Mouse (Mus musculus) lung, postnatal 14 days (tissue): ENCODE data around the gene Adprm.
"Not testable (repeated sequence)": the region's sequence is repeated elsewhere in the genome, so short reads cannot be mapped to it uniquely, and the experiment has no call there.

Experiments used
- DNase-seq: peaks from one replicate; pipeline ENCODE4 v3.0.0; 2021

The Adprm gene

DNA sequence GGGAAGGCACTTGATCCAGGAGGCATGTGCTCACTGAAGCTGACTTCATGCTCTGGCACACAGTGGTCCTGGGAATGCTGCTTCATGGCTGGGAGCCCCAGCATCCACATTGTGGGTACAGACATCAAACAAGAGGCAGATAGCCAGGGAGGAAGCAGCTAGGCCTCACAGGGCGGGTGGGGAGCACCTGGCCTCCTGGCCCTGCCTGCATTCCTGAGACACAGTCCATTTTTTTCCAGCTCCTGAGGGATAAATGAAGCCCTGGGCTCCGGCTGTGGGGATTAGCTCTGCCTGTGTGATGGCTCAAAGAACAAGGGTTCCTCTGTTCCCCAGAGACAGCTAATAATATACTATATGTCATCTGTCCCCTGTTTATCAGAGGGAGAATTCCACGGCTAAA, 22.6 kb upstream of the Adprm start:
- no peak for DNase-seq

DNA sequence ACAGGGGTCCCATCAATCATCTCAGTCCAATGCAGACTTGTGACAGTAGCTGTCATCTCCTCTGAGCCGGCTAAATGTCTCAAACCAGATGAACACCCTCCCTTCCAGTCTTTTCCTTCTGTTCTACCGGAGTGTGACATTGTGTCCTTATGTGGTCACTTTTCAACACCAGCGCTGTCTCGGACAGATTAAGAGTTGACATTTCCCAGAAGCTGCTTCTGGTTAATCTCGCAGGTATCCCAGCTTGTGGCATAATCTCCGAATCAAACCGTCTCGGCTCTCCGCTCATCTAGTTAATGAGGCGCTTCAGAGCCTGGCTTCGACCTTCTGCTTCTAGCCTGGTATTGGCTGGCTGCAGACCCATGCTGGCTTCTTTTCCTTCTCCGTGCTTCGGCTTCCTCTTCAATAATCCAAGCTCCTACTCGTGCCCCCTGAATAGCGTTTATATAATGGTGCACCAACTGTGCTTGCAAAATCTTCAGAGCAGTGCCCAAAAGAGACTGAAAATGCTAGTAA, 20.3 kb upstream of the Adprm start:
- no peak for DNase-seq

DNA sequence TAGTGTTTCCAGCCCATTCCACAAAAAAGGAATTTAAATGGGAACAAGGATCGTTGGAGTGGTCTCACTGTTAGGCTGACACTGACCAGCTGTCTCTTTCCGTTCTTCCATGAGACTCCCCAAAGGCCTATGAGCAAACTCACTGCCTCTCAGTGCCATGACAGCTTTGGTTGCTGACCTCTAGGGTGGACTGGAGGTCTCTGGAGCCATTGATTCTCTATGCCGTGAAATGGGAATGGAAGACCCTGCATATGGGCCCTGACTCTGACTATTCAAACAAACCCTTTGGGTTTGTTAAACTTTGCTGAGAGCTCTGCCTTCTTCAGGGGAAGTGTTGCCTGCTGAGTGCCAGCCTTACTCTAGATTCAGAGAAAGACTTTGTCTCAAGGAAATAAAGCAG, 15.3 kb upstream of the Adprm start:
- DNase-seq: no peak

DNA sequence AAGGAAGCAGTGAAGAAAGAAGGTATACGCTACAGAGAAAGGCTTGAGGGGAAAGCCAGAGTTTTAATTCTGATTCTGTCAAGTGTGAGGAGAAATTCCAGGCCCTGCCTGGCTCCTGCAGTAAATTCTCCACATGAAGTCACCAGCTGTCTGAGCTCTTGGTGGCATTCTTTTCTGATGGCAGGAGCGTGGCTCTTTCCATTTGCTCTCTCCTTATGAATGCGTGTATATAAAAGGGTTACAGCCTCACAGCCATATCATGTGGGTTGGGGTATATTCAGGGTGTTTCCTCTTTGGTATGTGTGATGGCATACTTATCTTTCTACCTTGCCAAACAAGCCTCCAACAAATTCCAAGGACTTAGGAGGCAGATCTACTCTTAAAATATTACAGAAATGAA, 10.3 kb upstream of the Adprm start:
- no peak for DNase-seq

DNA sequence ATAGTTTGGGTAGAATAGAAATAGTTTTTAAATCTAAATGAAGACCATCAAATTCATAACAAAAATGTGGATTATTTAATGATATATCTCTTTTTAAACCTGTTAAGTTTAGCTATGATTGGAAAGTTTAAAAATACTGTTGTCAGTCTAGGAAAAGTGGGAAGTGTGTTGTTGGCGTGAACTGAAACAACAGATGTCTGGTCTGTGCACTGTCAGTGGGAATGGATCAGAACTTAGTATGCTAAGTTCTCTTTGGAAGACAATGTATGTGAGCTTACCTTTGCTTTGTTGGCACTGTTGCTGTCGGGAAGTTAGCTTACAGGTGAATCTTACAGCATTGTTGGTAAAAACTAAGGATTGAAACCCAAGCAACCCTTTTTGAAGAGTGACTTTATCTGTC, 8.9 kb upstream of the Adprm start:
- no peak for DNase-seq

DNA sequence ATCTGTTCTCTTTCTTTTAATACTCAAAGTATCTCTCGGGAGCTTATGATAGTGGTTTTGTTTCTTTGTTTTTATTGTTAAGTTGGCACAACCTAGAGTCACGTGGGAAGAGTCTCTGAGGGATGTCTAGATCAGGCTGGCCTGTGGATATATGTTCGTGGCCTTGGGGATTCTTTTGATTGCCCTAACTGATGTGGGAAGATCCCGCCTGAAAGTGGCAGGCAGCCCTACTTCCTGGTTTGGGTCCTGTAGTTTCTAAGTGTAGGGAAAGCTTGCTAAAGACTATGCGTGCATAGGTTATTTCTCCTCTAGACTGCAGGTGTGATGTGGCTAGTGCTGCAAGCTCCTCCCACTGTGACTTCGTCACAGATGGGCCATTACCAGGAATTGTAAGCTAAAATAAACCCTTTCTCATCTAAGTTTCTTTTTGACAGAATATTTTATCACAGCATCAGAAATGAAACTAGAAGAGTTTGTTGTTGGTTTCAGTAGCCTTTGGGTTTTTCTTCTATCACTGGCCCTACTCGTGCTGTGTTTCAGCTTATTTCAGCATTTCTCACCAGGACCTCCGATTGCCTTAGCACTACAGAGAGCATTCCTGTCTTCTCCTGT, 2.5 kb upstream of the Adprm start:
- no peak for DNase-seq

DNA sequence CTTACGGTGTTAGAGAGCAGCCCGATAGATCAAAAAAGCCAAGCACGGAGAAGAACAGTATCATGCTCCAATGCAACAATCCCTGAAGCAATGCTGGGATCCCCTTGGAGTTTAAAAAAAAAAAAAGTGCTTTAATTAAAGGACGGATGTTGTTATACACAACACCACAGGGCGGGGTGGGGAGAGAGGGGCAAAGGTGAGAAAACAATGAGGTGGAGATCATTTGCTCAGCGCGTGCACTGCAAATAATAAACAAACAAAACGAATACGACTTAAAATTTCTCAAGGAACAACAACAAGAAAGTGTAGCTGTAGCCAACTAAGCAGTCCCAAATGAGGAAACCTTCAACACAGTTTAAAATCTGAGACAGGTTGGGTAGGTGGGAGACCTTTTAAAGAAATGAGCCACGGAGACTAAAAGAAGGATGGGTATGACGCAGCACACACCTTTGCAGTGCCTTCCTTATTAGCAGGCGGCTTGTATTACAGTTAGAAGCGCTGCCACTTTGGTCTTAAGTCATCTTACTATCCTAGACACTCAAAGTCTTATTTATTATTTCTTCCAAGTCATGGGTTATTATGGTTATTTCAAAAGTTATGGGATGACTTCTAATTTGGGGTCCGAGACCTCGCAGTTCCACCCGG, 596 bp downstream of the Adprm start:
- DNase-seq: no peak

DNA sequence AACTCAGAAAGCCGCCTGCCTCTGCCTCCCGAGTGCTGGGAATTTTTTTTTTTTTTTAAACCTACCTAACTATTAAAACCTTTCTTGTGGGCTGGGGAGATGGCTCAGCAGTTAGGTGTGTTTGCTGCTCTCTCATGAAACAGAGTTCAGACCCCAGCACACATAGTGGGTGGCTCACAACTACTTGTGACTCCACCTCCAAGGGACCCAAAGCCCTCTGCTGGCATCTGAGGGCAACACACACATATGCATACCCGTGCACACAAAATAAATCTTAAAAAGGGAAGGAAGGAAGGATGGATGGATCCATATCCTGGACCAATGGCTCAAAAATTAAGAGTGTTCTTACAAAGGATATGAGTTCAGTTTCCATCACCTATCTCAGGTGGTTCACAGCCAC, 3.1 kb downstream of the Adprm start:
- DNase-seq: no peak

DNA sequence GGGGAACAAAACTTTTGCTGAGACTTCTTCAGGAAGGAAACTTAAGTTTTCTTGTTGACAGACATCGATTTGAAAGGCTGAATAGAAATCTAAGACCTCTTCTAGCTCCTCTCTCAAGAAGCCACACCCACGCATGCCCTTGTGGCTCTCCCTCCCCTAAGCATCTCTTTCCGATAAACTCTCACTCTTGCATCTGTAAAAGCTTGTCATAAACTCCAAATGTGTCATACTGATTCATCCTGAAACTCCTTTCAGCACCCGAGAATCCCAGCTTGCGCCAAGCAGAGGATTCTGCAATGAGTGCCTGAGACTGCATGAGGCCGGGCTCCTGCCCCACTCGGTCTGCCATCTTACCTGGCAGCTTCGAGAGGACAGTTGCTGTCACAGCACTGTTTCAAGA, 3.9 kb downstream of the Adprm start:
- DNase-seq: no peak

DNA sequence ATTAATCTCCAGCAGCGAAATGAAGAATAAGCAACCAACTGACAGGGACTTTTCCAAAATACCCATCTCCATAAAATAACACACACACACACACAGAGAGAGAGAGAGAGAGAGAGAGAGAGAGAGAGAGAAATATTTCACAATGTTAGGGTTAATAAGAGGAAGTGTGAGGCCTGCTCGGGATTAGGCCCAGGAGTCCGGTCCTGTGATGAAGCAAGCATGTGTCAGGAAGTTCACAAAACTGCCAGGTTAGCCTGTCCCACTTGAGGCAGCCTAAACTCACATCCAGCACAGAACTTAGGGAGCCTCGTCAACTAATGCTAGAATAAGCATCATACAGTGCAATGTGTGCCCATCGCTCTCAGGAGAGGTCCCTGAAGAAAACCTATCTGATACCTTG, 5.2 kb downstream of the Adprm start:
- no peak for DNase-seq

DNA sequence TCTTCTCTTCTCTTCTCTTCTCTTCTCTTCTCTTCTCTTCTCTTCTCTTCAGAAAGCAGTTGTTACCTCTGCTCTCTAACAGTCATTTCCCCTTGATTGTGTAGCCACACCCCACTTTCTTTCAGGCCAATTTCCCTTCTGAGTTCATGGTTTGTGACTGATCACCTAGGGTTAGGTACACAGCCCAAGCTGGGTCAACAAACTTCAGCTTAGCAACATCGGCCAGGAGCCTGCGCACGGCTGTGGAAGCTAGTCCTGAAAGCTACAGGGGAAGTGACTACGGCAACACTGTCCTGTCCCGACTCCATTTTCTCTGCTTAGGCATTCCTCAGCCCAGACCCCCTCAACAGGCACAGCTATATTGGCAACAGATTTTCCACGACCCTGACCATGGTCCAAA, 7.4 kb downstream of the Adprm start:
- no peak for DNase-seq

DNA sequence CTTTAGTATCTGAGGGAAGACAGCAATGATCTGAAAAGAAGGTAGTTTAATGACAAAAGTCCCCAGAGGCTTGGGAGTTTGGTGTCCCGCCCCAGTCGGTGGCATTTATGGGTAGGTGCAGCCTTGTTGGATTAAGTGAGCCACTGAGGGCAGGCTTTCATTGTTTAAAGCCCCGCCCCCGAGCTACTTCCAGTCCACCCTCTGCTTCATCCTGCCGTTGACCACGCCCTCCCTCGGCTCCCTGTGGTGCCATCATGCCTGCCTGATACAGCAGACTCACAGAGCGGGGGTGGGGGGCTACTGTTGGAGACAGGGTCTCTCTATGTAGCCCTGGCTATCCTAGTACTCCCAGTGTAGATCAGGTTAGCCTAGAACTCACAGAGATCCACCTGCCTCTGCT, 9.4 kb downstream of the Adprm start:
- DNase-seq: no peak

DNA sequence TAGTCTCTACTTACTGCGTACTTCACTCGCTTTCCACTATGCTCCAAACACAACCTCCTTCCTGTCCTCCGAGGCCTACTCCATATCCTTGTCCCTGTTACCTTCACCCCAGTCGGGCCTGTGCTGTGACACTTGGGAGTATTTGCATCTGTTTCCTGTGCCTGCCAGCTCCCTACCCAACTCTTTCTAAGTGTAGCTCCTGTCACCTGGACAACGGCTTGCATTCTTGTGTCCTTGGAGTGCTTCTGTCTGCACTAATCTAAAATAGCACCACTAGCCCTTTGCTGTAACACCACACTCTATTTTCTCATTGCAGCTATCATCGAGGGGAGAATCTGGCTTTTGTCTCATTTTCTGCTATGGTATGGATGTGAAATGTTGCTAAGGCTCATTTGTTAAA, 11.9 kb downstream of the Adprm start:
- DNase-seq: no peak

DNA sequence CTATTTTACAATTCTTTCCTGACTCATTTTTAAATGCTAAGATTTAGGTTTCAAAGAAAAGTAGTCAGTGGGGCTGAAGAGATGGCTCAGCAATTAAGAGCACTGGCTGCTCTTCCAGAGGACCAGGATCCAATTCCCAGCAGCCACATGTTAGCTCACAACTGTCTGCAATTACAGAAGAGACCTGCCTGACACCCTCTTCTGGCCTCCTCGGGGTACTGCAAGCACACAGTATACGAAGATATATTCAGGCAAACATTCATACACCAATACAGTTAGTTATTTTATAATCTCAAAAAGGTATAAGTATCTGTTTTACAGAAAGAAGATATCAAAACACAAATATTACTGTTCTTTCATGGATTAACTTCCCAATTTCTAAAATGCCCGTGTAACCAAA, 12.6 kb downstream of the Adprm start:
- DNase-seq: no peak

DNA sequence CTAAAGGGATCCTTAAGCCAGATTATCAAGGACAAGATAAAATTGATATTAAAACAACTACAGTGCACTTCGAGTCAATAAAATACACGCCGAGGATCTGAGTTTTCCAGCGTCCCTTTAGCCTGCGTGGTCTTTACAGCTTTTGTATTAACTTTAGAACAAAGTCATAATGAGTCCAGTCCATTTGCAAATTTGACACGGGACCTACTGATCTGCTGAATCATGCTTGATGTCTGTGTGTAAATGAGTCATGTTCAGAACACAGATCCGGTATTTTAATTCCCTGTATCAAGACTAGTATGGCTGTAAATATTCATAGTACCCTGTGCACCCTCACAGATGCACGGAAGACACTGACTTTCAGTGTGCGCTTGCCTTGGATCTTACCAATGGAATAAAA, 15.5 kb downstream of the Adprm start:
- DNase-seq: no peak

DNA sequence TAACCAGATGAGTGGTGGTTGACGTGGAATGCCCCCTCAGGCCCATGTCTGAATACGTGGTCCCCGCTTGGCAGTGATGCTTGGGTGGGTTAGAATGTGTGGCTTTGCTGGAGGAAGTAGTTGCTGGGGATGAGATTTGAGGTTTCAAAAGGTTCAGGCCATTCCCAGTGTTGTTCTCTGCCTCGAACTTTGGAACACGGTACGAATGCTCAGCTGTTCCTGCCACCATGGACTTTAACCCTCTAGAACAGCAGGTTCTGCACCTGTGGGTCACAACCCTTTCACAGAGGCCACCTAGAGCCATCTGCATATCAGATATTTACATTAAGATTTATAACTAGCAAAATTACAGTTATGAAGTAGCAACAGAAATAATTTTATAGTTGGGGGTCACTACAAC, 16.2 kb downstream of the Adprm start:
- DNase-seq: no peak

DNA sequence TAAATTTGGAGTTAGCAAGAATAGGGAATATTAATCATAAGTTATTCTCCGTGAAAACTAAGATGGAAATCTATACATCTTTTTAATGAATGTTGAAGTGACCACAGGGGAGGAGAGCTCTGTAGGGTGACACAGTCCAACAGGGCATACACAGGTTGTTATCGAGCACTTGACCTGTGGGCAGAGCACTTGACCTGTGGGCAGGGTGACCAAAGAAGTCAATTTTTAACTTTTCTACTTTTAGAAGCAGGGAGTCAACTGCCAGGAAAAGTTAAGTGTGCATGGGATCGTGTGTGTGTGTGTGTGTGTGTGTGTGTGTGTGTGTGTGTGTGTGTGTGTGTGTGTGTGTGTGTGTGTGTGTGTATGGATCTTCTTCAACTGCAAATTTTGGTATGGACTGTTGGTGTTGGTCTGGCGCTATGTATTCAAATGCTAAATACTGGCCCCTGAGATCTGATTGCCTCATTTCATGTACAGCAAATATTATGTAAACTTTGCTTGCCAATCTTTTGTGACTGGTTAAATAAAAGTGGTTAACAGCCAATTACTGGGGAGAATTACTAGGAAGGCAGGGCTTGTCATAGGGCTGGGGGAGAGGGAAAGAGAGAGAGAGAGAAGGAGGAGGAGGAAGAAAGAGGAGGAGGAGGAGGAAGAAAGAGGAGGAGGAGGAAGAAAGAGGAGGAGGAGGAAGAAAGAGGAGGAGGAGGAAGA, 17.5 kb downstream of the Adprm start:
- DNase-seq: peak; percentile 26

DNA sequence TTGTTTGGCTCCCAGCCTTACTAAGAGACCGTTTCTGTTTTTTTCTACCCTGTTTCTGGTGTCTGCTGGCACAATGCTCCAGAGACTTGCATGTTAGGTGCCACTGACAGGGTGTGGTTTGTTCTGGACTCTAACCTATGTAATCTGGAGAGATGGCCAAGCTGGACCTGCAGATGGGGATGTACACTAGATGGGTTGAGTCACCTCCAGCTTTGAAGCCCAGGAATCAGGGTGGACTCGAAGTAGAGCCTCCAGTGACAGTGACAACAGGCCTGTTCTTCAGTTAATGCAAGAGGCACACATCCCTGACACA, 20.8 kb downstream of the Adprm start:
- DNase-seq: no peak

DNA sequence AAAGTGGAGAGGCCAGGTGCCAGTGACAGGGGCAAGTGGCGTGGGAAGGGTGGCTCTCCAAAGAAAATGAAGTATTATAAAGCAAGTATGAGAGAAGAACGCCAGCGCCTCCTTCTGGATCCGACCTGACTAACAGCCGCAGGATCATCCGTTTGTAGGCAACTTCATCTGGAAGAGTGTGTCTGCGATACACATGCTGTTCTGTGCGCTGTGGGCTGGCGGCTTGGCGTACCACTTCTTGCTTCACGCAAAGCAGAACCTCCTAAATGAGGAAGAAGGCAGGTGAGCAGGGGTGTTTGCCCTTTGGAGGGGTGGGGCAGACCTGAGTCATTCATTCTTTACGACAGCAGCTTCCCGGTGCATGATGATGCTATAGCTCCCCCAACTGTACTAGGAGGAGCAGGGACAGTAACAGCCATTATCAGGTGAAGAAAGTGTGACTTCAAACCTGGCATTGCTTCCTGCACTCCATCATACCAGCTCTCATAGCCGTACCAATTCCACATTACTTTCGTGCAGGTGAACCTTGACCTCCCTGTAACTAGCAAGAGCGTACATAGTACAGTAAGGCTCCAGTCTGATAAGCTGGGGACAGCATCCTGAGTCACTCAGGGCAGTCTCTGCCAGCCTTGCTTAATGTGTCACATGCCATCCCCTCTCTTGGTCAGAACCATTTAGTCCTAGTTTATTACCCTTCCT, 21.3 kb downstream of the Adprm start:
- no peak for DNase-seq

DNA sequence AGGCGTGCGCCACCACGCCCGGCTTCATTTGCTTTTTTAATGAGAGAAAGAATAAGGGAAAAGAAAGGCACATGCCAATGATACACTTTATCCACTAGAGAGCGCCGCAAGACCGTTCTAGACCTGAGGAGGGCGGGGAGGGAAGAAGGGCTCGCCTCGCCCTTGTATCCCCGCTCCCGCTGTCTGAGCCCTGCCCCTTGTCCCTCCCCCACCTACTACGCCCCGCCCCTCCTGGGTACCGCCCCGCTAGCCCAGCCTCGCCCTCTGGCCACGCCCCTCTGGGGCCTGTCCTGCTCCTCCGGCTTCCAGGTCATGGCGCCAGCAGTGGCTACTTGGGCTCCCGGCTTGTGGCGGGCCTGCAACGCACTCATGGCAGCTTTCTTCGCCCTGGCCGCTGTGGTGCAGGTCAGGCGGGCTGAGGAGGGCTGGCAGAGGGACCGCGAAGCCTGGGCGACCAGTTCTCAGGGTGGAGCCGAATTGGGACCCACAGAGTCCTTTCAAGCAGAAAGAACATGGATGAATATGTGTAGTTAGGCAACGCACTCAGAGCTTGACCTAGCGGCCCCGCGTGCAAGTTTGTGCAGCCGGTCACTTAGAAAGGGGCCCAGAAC, 27.4 kb downstream of the Adprm start, which contains the start of gene Tmem220:
Tmem220 (plus strand) TSS at position 288 of the 611 bp plus-strand sequence.
- DNase-seq: peak; percentile 95

DNA sequence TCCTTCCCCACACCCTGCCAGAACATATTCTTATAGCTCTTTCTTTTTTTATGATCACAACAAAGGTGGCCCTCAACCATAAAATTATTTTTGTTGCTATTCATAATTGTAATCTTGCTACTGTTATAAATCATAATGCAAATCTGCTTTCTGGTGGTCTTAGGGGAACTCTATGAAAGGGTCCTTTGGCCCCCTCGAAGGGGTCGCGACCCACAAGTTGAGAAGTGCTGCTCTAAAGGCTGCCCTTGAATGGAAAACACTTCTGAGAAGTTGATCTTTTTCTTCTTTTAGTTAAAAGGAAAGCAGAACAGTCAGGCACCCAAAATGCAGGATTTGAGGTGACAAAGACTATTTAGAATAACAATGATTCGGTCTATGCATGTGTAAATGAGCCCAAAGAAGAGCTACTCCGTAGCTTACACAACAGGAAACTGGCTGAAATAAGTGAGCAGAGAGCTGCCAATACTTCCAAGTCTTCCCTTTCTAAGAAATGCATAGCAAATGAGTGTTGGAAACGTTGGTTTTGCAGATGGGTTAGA, 28.5 kb downstream of the Adprm start:
- DNase-seq: no peak

DNA sequence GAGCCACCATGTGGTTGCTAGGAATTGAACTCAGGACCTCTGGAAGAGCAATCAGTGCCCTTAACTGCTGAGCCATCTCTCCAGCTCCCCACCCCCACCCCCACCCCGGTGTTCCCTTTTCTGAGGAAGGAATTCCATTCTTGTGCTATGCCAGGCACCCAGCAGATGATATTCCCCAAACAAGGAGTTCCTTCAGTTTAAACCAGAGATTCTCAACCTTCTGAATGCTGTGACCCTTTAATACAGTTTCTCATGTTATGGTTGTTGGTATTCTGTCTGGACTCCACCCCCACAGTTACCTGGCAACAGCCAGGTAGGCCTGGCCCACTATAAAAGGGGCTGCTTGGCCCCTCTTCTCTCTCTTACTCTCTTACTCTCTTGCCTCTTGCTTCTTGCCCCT, 29.2 kb downstream of the Adprm start:
- not testable (repeated sequence) for DNase-seq
